Mouse (Mus musculus) stomach, embryonic 16.5 days (tissue): ENCODE measurements at regions not wholly inside any gene's neighbourhood (a gene's known extent, or its start where the extent isn't known, plus 50 kb on each side); places are given as distances from the start of the nearest gene placed in this dataset.

Experiments used
- ATAC-seq: fragments of 200-750 bp; cut with Nextera tagmentation; 2 replicates; pipeline ENCODE4 v1.8.0; 2017; ENCODE audit warnings: moderate number of reproducible peaks, moderate TSS enrichment; ENCODE audit not compliant: insufficient read depth, low FRiP score
- H3K27ac ChIP-seq: fragments of 300-500 bp; sonication (generic); 2 replicates; pipeline ENCODE4 v1.5.1; 2014; ENCODE audit warnings: low read length
- H3K27me3 ChIP-seq: fragments of 300-500 bp; sonication (generic); 2 replicates; pipeline ENCODE4 v1.6.1; 2014; ENCODE audit warnings: low read length, control low read depth, mixed read lengths; ENCODE audit not compliant: control insufficient read depth, insufficient read depth
- H3K36me3 ChIP-seq: fragments of 300-500 bp; sonication (generic); 2 replicates; pipeline ENCODE4 v1.6.1; 2014; ENCODE audit warnings: low read length; ENCODE audit not compliant: control insufficient read depth, insufficient read depth
- H3K4me1 ChIP-seq: fragments of 300-500 bp; sonication (generic); 2 replicates; pipeline ENCODE4 v1.6.1; 2014; ENCODE audit warnings: low read length, control low read depth, mixed read lengths; ENCODE audit not compliant: control insufficient read depth, insufficient read depth
- H3K4me2 ChIP-seq: fragments of 300-500 bp; sonication (generic); 2 replicates; pipeline ENCODE4 v1.6.1; 2014; ENCODE audit warnings: low read depth, low read length, mixed read lengths
- H3K4me3 ChIP-seq: fragments of 300-500 bp; sonication (generic); replicated peaks from 2 replicates; pipeline ENCODE4 v1.5.1; 2014; ENCODE audit warnings: mild to moderate bottlenecking, low read length
- H3K9ac ChIP-seq: fragments of 300-500 bp; sonication (generic); 2 replicates; pipeline ENCODE4 v1.6.1; 2014; ENCODE audit warnings: low read length
- H3K9me3 ChIP-seq: fragments of 300-500 bp; sonication (generic); replicated peaks from 2 replicates; pipeline ENCODE4 v1.6.1; 2016; ENCODE audit warnings: low read length, control low read depth; ENCODE audit not compliant: control insufficient read depth
- WGBS: fragments of 180-500 bp; shearing (Covaris S2); extraction: QIAGEN DNeasy Blood & Tissue Kit; methylation state at CpG from one replicate; pipeline ENCODE4 v1.1.7; 2014; 5-methylcytosine and 5-hydroxymethylcytosine counted together

DNA sequence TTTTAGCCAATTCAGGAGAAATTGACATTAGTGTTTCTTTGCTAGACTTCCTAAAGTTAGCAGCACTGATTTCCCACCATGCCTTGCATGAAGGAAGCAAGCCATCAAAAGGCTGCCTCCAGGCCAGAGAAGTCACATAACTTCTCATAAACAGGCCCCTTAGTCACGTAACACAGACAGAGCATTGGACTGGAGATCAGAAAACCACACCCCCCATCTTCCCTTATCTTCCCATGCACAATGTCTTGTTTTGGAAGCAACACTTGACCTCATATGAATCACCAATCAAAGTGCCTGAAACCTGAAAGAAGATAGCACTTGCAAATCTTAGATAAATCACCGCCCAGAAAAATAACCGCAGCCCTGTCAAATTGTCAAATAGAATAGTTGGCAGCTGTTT lies 95.9 kb upstream of the Map9 start:
- 38% methylated on average over 3 of the region's 3 CpGs for WGBS
- Histone ChIP-seq H3K4me3 (no peak overlapping the region), H3K36me3 (no peaks in the 10 kb centered on the region), H3K27ac (no peak overlapping the region; the same call in 1 of the 2 replicates), H3K9me3 (no peaks in the 10 kb centered on the region), H3K4me1 (no peaks in the 10 kb centered on the region), H3K27me3 (no peaks in the 10 kb centered on the region), H3K9ac (no peak overlapping the region), H3K4me2 (no peak overlapping the region)
- peak; percentile 50; the same call in 1 of the 2 replicates for ATAC-seq

DNA sequence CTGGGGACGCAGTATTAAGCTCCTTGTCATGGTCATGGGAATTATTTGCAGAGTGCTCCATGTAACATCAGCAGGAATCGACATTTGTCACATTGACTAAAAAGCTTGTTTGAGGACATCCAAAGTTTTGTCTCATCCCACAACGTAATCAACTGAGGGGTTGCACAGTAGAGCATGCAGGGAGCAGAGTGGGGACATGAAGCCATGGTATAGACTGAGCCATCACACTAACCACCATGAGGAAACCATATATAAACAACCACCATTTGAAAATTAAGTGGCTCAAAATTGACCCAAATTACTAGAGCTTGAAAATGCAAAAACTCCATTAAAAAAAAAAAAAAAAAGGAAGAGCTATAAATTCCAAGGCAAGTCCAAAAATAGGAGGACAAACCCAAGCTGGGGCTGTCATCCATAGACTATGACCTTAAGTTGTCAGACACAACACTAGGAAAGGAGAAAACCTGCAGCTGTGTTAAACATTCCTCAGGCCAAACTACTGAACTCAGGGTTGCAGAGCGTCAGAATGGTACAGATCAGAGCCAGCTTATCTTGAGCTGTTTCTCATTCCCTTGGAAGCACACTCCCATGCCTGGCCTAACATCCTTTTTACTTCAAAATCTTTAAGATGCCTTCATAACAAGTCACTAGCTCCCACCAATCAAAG lies 97.7 kb upstream of the Map9 start:
- Histone ChIP-seq H3K4me2 (no peak overlapping the region), H3K27ac (0 out of 2 replicates have a peak overlapping the region, but pooled peaks have one; percentile 27), H3K4me1 (no peaks in the 10 kb centered on the region), H3K9me3 (no peaks in the 10 kb centered on the region), H3K9ac (no peak overlapping the region), H3K36me3 (no peaks in the 10 kb centered on the region), H3K4me3 (no peak overlapping the region), H3K27me3 (no peaks in the 10 kb centered on the region)
- peak; percentile 73 for ATAC-seq
- 53% methylated on average over 4 of the region's 4 CpGs for WGBS

DNA sequence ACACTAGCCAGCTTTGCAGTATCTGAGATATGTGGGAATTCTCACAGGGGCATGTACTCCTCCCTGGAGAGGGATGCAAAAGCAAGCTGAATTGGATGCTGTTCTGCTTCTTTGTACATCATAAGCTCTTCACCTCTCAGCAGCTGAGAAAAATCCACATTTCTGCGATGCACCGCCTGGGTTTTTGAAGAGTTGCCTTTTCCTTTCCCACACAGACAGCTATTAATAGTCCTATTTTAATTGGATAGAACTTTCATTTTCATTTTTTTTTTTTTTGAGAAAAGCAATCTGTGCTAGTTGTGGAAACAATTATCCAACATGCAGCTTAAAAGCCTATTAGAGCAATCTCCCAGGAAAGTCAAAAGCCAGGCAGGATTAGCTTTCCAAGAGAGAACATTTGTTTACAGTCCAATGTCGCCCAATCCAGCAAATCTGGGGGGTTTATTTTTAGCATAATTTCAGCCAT lies 105.2 kb upstream of the Gucy1a1 start:
- no peaks in the 10 kb centered on the region for H3K36me3 ChIP-seq
- peak overlapping the region; percentile 10; the same call in 1 of the 2 replicates for H3K4me2 ChIP-seq
- no peak overlapping the region for H3K4me3 ChIP-seq
- no peaks in the 10 kb centered on the region for H3K4me1 ChIP-seq
- 29% methylated on average over 3 of the region's 3 CpGs for WGBS
- no peak overlapping the region for H3K9ac ChIP-seq
- peak overlapping the region; percentile 76 for H3K27ac ChIP-seq
- H3K27me3 ChIP-seq: no peaks in the 10 kb centered on the region
- no peaks in the 10 kb centered on the region for H3K9me3 ChIP-seq
- ATAC-seq: peak; percentile 85

DNA sequence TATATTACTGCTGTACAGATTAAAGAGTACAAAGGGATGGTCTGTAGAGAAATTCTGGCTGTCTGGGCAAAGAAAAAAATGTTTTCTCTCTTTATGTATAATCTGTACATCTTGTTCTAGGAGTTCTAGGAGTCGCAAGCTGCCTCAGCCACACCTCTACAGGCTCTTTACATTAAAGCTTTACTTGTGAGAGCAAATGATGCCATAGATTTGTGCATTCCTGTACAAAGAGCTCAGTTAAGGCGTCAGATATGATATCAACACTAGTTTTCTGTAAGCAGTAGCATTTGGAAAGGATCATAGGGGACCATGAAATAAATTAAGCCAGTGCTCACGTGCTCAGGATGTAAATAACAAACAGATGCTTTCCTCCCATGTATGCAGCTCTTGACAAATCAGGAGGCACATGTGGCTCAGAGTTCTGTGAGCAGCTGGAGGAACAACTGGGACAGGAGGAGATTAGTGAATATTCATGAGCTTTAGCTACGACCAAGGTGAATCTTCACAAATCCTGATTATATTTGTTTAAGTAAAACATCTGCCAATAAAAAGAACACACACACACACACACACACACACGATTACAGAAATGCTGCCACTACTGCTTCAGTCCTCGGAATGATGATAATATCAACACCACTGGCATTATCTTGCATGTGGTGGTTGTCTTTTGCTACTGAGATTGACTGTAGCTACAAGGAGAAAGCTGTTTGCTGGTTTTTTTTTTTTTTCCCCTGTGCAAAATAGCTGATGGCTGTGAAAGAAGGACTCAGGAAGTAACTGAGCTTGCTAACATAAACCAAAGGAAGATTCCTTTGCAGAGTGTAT lies 104.6 kb upstream of the Gucy1a1 start:
- H3K9me3 ChIP-seq: no peaks in the 10 kb centered on the region
- peak overlapping the region; percentile 76 for H3K27ac ChIP-seq
- 34% methylated on average over 6 of the region's 6 CpGs for WGBS
- H3K4me1 ChIP-seq: no peaks in the 10 kb centered on the region
- H3K9ac ChIP-seq: no peak overlapping the region
- no peaks in the 10 kb centered on the region for H3K36me3 ChIP-seq
- no peak for ATAC-seq
- no peaks in the 10 kb centered on the region for H3K27me3 ChIP-seq
- H3K4me2 ChIP-seq: peak overlapping the region; percentile 10; the same call in 1 of the 2 replicates
- no peak overlapping the region for H3K4me3 ChIP-seq

- Histone ChIP-seq H3K4me1 (no peaks in the 10 kb centered on the region), H3K4me2 (no peak overlapping the region), H3K9me3 (no peaks in the 10 kb centered on the region), H3K27ac (no peak overlapping the region), H3K36me3 (no peaks in the 10 kb centered on the region), H3K9ac (no peak overlapping the region), H3K4me3 (no peak overlapping the region), H3K27me3 (no peaks in the 10 kb centered on the region)
- no peak for ATAC-seq
- 55% methylated on average over 2 of the region's 2 CpGs for WGBS
Measured at GRCm38 (mm10) chr3:82236377-82237057, 90.9 kb upstream of the Gucy1a1 start.

DNA sequence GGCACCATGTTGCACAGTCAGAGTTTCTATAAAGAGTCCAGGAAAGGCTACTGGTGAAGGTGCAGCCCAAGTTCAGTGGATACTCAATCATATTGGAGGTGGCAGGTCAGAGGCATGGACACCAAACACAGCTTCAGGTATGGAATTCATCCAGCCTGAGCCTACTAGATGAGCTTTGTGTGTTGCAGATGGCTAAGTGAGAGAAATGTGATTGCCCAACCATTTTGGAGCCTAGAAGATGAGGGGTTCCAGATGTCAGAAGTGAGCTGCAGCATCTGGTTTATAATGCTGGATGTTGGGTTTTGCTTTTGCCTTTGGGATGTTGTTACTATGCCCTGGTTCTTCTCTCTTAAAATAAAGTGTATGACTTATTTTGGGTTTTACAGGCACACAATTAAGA lies 88.7 kb upstream of the Gucy1a1 start:
- Histone ChIP-seq H3K4me1 (no peaks in the 10 kb centered on the region), H3K27me3 (no peaks in the 10 kb centered on the region), H3K36me3 (no peaks in the 10 kb centered on the region), H3K4me3 (no peak overlapping the region), H3K27ac (no peak overlapping the region), H3K9me3 (no peaks in the 10 kb centered on the region), H3K9ac (no peak overlapping the region), H3K4me2 (no peak overlapping the region)
- ATAC-seq: no peak

DNA sequence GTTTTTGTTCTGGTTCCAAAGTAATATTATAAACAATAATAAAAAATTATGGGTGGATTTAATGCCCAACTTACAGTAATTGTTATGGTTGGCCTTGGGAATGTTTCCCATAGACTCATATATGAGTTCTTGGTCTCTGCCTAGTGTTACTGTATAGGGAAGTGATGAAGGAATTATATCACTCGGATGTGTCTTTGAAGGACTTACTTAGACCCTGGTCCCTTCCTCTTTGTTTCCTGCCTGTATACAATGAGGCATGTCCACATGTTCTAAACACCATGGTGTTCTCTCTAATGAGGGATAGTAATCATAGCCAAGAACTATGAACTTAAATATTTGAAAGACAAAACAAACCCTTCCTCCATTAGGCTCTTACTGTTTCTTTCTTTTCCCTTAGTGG lies 77.8 kb upstream of the Gucy1a1 start:
- ATAC-seq: no peak
- no peak overlapping the region for H3K4me3 ChIP-seq
- 82% methylated on average over 1 of the region's 1 CpGs for WGBS
- no peak overlapping the region for H3K27ac ChIP-seq
- no peak overlapping the region for H3K9ac ChIP-seq
- no peaks in the 10 kb centered on the region for H3K9me3 ChIP-seq
- H3K36me3 ChIP-seq: no peaks in the 10 kb centered on the region
- H3K27me3 ChIP-seq: no peaks in the 10 kb centered on the region
- no peaks in the 10 kb centered on the region for H3K4me1 ChIP-seq
- no peak overlapping the region for H3K4me2 ChIP-seq

DNA sequence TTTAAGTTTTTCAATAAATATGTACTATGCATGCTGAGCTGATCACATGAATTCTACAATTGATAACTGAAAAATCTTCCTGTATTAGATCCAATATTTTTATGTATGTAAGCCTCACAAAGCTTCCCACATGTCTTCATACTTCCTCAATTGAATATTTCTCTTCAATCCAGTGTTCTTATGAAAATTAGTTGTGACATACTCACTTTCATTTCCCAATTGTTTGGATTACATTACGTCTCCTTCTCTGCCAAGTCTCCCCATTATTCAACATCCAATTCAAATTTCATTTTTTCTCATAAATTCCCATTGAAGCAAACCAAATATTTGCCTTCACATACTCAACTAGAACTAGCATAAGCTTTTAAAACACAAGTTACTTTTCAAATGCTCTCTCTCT lies 76.3 kb upstream of the Gucy1a1 start:
- 35% methylated on average over 1 of the region's 1 CpGs for WGBS
- no peak for ATAC-seq
- Histone ChIP-seq H3K9me3 (no peaks in the 10 kb centered on the region), H3K4me1 (no peaks in the 10 kb centered on the region), H3K27me3 (no peaks in the 10 kb centered on the region), H3K27ac (no peak overlapping the region), H3K4me2 (no peak overlapping the region), H3K36me3 (no peaks in the 10 kb centered on the region), H3K9ac (no peak overlapping the region), H3K4me3 (no peak overlapping the region)
